Mouse (Mus musculus) MEL (cell line): ENCODE results near the gene Slain1. TPM values are rescaled to one million over a fixed set of nuclear protein-coding genes. Genes with fewer than 3 reads are reported as not detected.

Experiments used
- DNase-seq: peaks from one replicate; pipeline ENCODE4 v3.0.0; 2011; ENCODE audit warnings: low read depth, low spot score
- H3K27ac ChIP-seq: 2 replicates; pipeline ENCODE4 v1.5.1; 2012; ENCODE audit warnings: low read depth, mild to moderate bottlenecking, control low read depth, low read length, moderate library complexity; ENCODE audit not compliant: control insufficient read depth
- H3K27me3 ChIP-seq, 2 experiments: fragments of 150-350 bp in 1 of 2; sonication (generic) in 1 of 2; 2 replicates each; pipeline ENCODE4 v1.6.1; 2012; ENCODE audit warnings: low read length in 2 of 2, mild to moderate bottlenecking in 2 of 2, improper control_type of control experiment in 1 of 2, moderate library complexity in 1 of 2; ENCODE audit not compliant: insufficient read depth in 2 of 2, control insufficient read depth in 1 of 2
- H3K36me3 ChIP-seq, 2 experiments: 2 replicates each; pipeline ENCODE4 v1.6.1; 2012 to 2014; ENCODE audit warnings: low read length in 2 of 2, improper control_type of control experiment in 1 of 2, inconsistent platforms in 1 of 2, mild to moderate bottlenecking in 1 of 2; ENCODE audit not compliant: insufficient read depth in 2 of 2, control insufficient read depth in 1 of 2
- H3K4me1 ChIP-seq, 2 experiments: fragments of 150-350 bp in 1 of 2; sonication (generic) in 1 of 2; 2 replicates each; pipeline ENCODE4 v1.6.1; 2012; ENCODE audit warnings: low read length in 2 of 2, improper control_type of control experiment in 1 of 2, mild to moderate bottlenecking in 1 of 2; ENCODE audit not compliant: insufficient read depth in 2 of 2, control insufficient read depth in 1 of 2
- H3K4me3 ChIP-seq, 2 experiments: fragments of 150-350 bp in 1 of 2; sonication (generic) in 1 of 2; 2 replicates each; pipeline ENCODE4 v1.5.1; 2012; ENCODE audit warnings: low read depth in 2 of 2, low read length in 2 of 2, mild to moderate bottlenecking in 2 of 2, moderate library complexity in 2 of 2, control low read depth in 1 of 2, improper control_type of control experiment in 1 of 2; ENCODE audit not compliant: control insufficient read depth in 1 of 2, insufficient read depth in 1 of 2
- H3K79me2 ChIP-seq: 2 replicates; pipeline ENCODE4 v1.6.1; 2012; ENCODE audit warnings: mild to moderate bottlenecking, low read length, moderate library complexity; ENCODE audit not compliant: control insufficient read depth, poor library complexity, insufficient read depth
- H3K9ac ChIP-seq: 2 replicates; pipeline ENCODE4 v1.6.1; 2012; ENCODE audit warnings: low read depth, mild to moderate bottlenecking, control low read depth, low read length, moderate library complexity; ENCODE audit not compliant: control insufficient read depth, poor library complexity, severe bottlenecking
- H3K9me3 ChIP-seq: fragments of 150-350 bp; sonication (generic); replicated peaks from 2 replicates; pipeline ENCODE4 v1.6.1; 2012; ENCODE audit warnings: mild to moderate bottlenecking, low read length, improper control_type of control experiment, moderate library complexity; ENCODE audit not compliant: insufficient read depth
- BHLHE40 ChIP-seq: IDR thresholded peaks from 2 replicates; pipeline ENCODE4 v1.6.1; 2012; ENCODE audit warnings: low read depth, mild to moderate bottlenecking, inconsistent platforms, low read length, improper control_type of control experiment, borderline replicate concordance
- ELF1 ChIP-seq: IDR thresholded peaks from 2 replicates; pipeline ENCODE4 v1.6.1; 2014; ENCODE audit warnings: low read depth, mild to moderate bottlenecking, inconsistent platforms, low read length, improper control_type of control experiment, moderate library complexity
- GABPA ChIP-seq: IDR thresholded peaks from 2 replicates; pipeline ENCODE4 v1.6.1; 2012; ENCODE audit warnings: low read depth, mild to moderate bottlenecking, inconsistent platforms, low read length, improper control_type of control experiment, moderate library complexity
- GATA1 ChIP-seq: IDR thresholded peaks from 2 replicates; pipeline ENCODE4 v1.6.1; 2011; ENCODE audit warnings: low read depth, low read length, improper control_type of control experiment
- KAT2A ChIP-seq: conservative IDR thresholded peaks from 2 replicates; pipeline ENCODE4 v1.6.1; 2012; ENCODE audit warnings: low read depth, low read length, improper control_type of control experiment, inconsistent platforms
- MAFK ChIP-seq: IDR thresholded peaks from 2 replicates; pipeline ENCODE4 v1.6.1; 2011; ENCODE audit warnings: low read depth, mild to moderate bottlenecking, low read length, improper control_type of control experiment, borderline replicate concordance
- MAX ChIP-seq: IDR thresholded peaks from 2 replicates; pipeline ENCODE4 v1.6.1; 2011; ENCODE audit warnings: low read length, improper control_type of control experiment
- MAZ ChIP-seq: IDR thresholded peaks from 2 replicates; pipeline ENCODE4 v1.6.1; 2012; ENCODE audit warnings: low read depth, mild to moderate bottlenecking, inconsistent platforms, low read length, improper control_type of control experiment
- MYB ChIP-seq: IDR thresholded peaks from 2 replicates; pipeline ENCODE4 v1.6.1; 2011; ENCODE audit warnings: mild to moderate bottlenecking, low read depth, low read length, improper control_type of control experiment
- MYC ChIP-seq: IDR thresholded peaks from 2 replicates; pipeline ENCODE4 v1.6.1; 2011; ENCODE audit warnings: low read depth, mild to moderate bottlenecking, low read length, improper control_type of control experiment, moderate library complexity
- POLR2A ChIP-seq, 2 experiments: IDR thresholded peaks; 2 replicates each; pipeline ENCODE4 v1.6.1; 2011 to 2012; ENCODE audit warnings: low read length in 2 of 2, mild to moderate bottlenecking in 2 of 2, control low read depth in 1 of 2, improper control_type of control experiment in 1 of 2, low read depth in 1 of 2, moderate library complexity in 1 of 2; ENCODE audit not compliant: control insufficient read depth in 1 of 2, insufficient read depth in 1 of 2, poor library complexity in 1 of 2
- POLR2AphosphoS2 ChIP-seq: IDR thresholded peaks from 2 replicates; pipeline ENCODE4 v1.6.1; 2011; ENCODE audit warnings: low read length, improper control_type of control experiment
- POLR2AphosphoS5 ChIP-seq: IDR thresholded peaks from 2 replicates; pipeline ENCODE4 v1.6.1; 2012; ENCODE audit warnings: low read depth, borderline replicate concordance, mild to moderate bottlenecking, inconsistent platforms, low read length, moderate library complexity, mixed read lengths
- RAD21 ChIP-seq: IDR thresholded peaks from 2 replicates; pipeline ENCODE4 v1.6.1; 2011; ENCODE audit warnings: mild to moderate bottlenecking, low read depth, low read length, improper control_type of control experiment
- SMC3 ChIP-seq: IDR thresholded peaks from 2 replicates; pipeline ENCODE4 v1.6.1; 2011; ENCODE audit warnings: low read depth, low read length, improper control_type of control experiment
- TAL1 ChIP-seq: IDR thresholded peaks from 2 replicates; pipeline ENCODE4 v1.6.1; 2012; ENCODE audit warnings: mild to moderate bottlenecking, inconsistent platforms, low read length, moderate library complexity, mixed read lengths
- TBP ChIP-seq: IDR thresholded peaks from 2 replicates; pipeline ENCODE4 v1.8.0; 2011; ENCODE audit warnings: low read depth, low read length, improper control_type of control experiment
- USF1 ChIP-seq: IDR thresholded peaks from 2 replicates; pipeline ENCODE4 v1.6.1; 2014; ENCODE audit warnings: low read depth, mild to moderate bottlenecking, inconsistent platforms, low read length, improper control_type of control experiment, moderate library complexity
- ZKSCAN1 ChIP-seq: IDR thresholded peaks from 2 replicates; pipeline ENCODE4 v1.6.1; 2012; ENCODE audit warnings: low read depth, mild to moderate bottlenecking, inconsistent platforms, low read length, improper control_type of control experiment, moderate library complexity
- ZMIZ1 ChIP-seq: IDR thresholded peaks from 2 replicates; pipeline ENCODE4 v1.6.1; 2012; ENCODE audit warnings: low read depth, mild to moderate bottlenecking, inconsistent platforms, low read length, improper control_type of control experiment, moderate library complexity
- ZNF384 ChIP-seq: IDR thresholded peaks from 2 replicates; pipeline ENCODE4 v1.6.1; 2012; ENCODE audit warnings: low read depth, mild to moderate bottlenecking, inconsistent platforms, low read length, improper control_type of control experiment
- polyA plus RNA-seq, 2 experiments: library from polyadenylated mRNA; stranded (reverse) in 1 of 2; unstranded in 1 of 2; fragments of >175 nt in 1 of 2; fragments of >200 nt in 1 of 2; gene quantifications; 2 replicates each; pipeline versions ENCODE4 v1.2.1 to v1.2.4; 2012; ENCODE audit warnings: low replicate concordance in 2 of 2, low read depth in 1 of 2; ENCODE audit not compliant: insufficient read length in 2 of 2, insufficient read depth in 1 of 2, missing spikeins in 1 of 2
- total RNA-seq: library from RNA; depleted of rRNA; stranded (reverse); fragments of 300-350 nt; gene quantifications from 2 replicates; pipeline ENCODE4 v1.2.3, GENCODE M21; 2012

The Slain1 gene
- total and polyA plus RNA-seq, 3 experiments: not detected

DNA sequence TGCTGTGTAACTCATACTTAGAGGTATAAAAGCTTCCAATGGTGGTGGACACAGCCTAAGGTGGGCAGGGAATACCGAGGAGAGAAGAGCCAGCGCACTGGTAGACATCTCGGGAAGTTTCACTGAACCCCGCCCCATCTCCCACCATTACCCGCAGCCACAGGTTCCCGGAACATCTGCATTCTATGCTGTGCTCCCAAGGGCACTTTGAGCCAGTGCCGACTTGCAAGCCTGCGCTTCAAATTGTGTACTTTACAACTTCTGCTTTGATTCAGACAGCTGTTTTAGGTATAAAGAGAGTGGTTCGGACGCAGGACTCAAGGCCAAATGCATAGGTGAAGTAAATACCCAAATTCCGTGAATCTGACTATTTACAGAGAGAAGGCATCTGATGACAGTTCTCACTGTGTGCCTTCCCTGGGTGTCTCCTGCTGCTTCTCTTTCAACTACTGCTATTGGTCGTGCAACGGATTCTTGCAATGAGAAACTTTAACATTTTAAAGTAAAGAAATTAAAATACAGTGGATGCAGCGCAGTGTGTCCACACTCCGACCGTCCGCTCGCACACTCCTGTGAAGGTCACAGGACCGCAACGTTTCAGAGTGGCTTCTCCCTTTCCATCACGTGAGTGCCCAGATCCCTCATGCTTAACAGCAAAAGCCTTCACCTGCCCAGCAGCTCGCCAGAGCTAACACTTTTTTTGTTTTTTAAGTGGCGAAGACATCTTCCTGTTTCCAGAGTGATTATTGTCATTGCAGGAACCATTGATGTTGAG, 79.1 kb downstream of the Slain1 start:
- H3K9me3 ChIP-seq: no peaks in the 10 kb centered on the region
- H3K36me3 ChIP-seq: no peaks in the 10 kb centered on the region
- no peak for DNase-seq
- TF ChIP-seq RAD21: no peak
- TF ChIP-seq ZNF384: no peak
- no peak for TF ChIP-seq MAZ
- no peak for TF ChIP-seq MAX
- no peak for TF ChIP-seq ZKSCAN1
- TF ChIP-seq TAL1: no peak
- TF ChIP-seq POLR2A (IDR thresholded peaks at IDR 0.05; ENCODE audit: control insufficient read depth in 1 of 2, insufficient read depth in 1 of 2, low read depth in 1 of 2, low read length in 2 of 2, poor library complexity in 1 of 2): no peak
- no peak for TF ChIP-seq USF1
- TF ChIP-seq GABPA: no peak
- no peak for TF ChIP-seq ELF1
- no peak for TF ChIP-seq TBP
- no peak for TF ChIP-seq SMC3
- no peak for TF ChIP-seq GATA1
- TF ChIP-seq MAFK: no peak
- no peak for TF ChIP-seq MYC
- no peak for TF ChIP-seq MYB
- H3K9ac ChIP-seq: no peak overlapping the region
- no peaks in the 10 kb centered on the region for H3K79me2 ChIP-seq
- no peaks in the 10 kb centered on the region for H3K27me3 ChIP-seq
- H3K4me1 ChIP-seq: no peaks in the 10 kb centered on the region; a peak in 1 of 4 replicates
- H3K4me3 ChIP-seq: no peak overlapping the region
- H3K27ac ChIP-seq: no peak overlapping the region

GRCm38 (mm10) chr14:103729760-103730367, 79.8 kb downstream of the Slain1 start:
- Histone ChIP-seq H3K9me3 (no peaks in the 10 kb centered on the region), H3K4me1 (no peaks in the 10 kb centered on the region), H3K27me3 (no peaks in the 10 kb centered on the region), H3K36me3 (no peaks in the 10 kb centered on the region), H3K79me2 (no peaks in the 10 kb centered on the region), H3K4me3 (no peak overlapping the region), H3K27ac (no peak overlapping the region), H3K9ac (no peak overlapping the region)
- no peak for DNase-seq
- TF ChIP-seq POLR2AphosphoS2 (no peak), ELF1 (no peak), BHLHE40 (no peak), TAL1 (no peak), ZMIZ1 (no peak), POLR2AphosphoS5 (no peak), KAT2A (no peak)
